Mouse (Mus musculus): ENCODE data around the gene Uqcrfs1.

- TF ChIP-seq POLR2A (IDR thresholded peaks at IDR 0.05; ENCODE audit: borderline replicate concordance, extremely low read depth, insufficient read depth, insufficient read length, poor library complexity, severe bottlenecking) (no peak), CTCF (IDR thresholded peaks at IDR 0.05; ENCODE audit: borderline replicate concordance, extremely low read depth, insufficient read depth, insufficient read length) (no peak)
Observed at GRCm38 (mm10) chr13:30560052-30560451, 14.9 kb upstream of the Uqcrfs1 start.

All from brain, embryonic 14.5 days (tissue).